Mouse (Mus musculus) cortical plate, adult 2 months (tissue): ENCODE measurements around the gene Bank1.

Source experiments
- CTCF ChIP-seq: fragments of 200-500 bp; IDR thresholded peaks from 2 replicates; pipeline ENCODE4 v1.5.1; 2011; ENCODE audit warnings: mild to moderate bottlenecking, control low read depth, low read length; ENCODE audit not compliant: insufficient read depth; ENCODE audit errors: extremely low read depth
- POLR2A ChIP-seq: fragments of 200-500 bp; IDR thresholded peaks from 2 replicates; pipeline ENCODE4 v1.6.1; 2011; ENCODE audit warnings: mild to moderate bottlenecking, low read length, control low read depth; ENCODE audit not compliant: insufficient read depth; ENCODE audit errors: extremely low read depth

GRCm38 (mm10) chr3:136086431-136086830, 239.4 kb downstream of the Bank1 start:
- TF ChIP-seq CTCF, result no peak
- no peak for TF ChIP-seq POLR2A
